Mouse (Mus musculus) lung, embryonic 16.5 days (tissue): ENCODE data around the gene Atp11a. TPM values are rescaled to one million over a fixed set of nuclear protein-coding genes. Genes with fewer than 3 reads are reported as not detected.

Experiments
- ATAC-seq: fragments of 200-750 bp; cut with Nextera tagmentation; 2 replicates; pipeline ENCODE4 v1.8.0; 2017; ENCODE audit warnings: low read depth, mild to moderate bottlenecking, moderate library complexity
- H3K27ac ChIP-seq: fragments of 300-500 bp; sonication (generic); 2 replicates; pipeline ENCODE4 v1.5.1; 2014; ENCODE audit warnings: mild to moderate bottlenecking, control low read depth, low read length
- H3K27me3 ChIP-seq: fragments of 300-500 bp; sonication (generic); 2 replicates; pipeline ENCODE4 v1.6.1; 2014; ENCODE audit warnings: low read depth, low read length, mixed read lengths; ENCODE audit not compliant: control insufficient read depth, insufficient read depth
- H3K36me3 ChIP-seq: fragments of 300-500 bp; sonication (generic); 2 replicates; pipeline ENCODE4 v1.6.1; 2014; ENCODE audit warnings: low read length; ENCODE audit not compliant: control insufficient read depth, insufficient read depth
- H3K4me1 ChIP-seq: fragments of 300-500 bp; sonication (generic); replicated peaks from 2 replicates; pipeline ENCODE4 v1.6.1; 2014; ENCODE audit warnings: low read length, mixed read lengths; ENCODE audit not compliant: control insufficient read depth, insufficient read depth
- H3K4me2 ChIP-seq: fragments of 300-500 bp; sonication (generic); 2 replicates; pipeline ENCODE4 v1.6.1; 2014; ENCODE audit warnings: low read depth, low read length, control low read depth
- H3K4me3 ChIP-seq: fragments of 300-500 bp; sonication (generic); 2 replicates; pipeline ENCODE4 v1.5.1; 2014; ENCODE audit warnings: mild to moderate bottlenecking, low read length, control low read depth
- H3K9ac ChIP-seq: fragments of 300-500 bp; sonication (generic); 2 replicates; pipeline ENCODE4 v1.6.1; 2014; ENCODE audit warnings: low read length, control low read depth
- H3K9me3 ChIP-seq: fragments of 300-500 bp; sonication (generic); 2 replicates; pipeline ENCODE4 v1.6.1; 2016; ENCODE audit warnings: low read length; ENCODE audit not compliant: control insufficient read depth
- WGBS: fragments of 180-500 bp; shearing (Covaris S2); extraction: QIAGEN DNeasy Blood & Tissue Kit; methylation state at CpG from one replicate; pipeline ENCODE4 v1.1.7; 2014; 5-methylcytosine and 5-hydroxymethylcytosine counted together
- polyA plus RNA-seq: library from polyadenylated mRNA; unstranded; fragments of >200 nt; fragmentation: Nextera tagmentation; extraction: Ambion mirVana; gene quantifications from 2 replicates; pipeline ENCODE4 v1.2.1, GENCODE M21; 2015

Atp11a gene
- polyA plus RNA-seq, 1 experiment from 2014 or later = 15.7 TPM

DNA sequence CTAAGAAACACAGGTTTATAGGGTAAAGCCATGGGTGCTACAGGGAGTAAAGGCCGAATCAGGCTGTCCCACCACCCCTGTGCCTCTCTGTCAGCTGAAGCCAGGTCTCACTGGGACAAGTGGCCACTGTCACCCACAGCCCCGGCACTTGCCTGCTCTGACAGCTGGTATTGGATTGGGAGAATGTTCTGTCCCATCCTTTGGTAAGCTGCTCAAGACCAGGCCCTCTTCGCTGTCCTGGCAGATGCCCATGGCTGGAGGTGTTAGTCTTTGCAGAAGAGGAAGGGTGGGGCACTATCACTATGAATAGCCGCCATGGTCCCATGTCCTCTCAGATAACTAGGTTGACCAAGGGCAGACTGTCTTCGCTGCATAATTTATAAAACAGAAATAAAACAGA lies 76.8 kb downstream of the Atp11a start:
- Histone ChIP-seq H3K36me3 (peaks cover 30% of the 10 kb centered on the region), H3K27me3 (no peaks in the 10 kb centered on the region), H3K4me1 (no peaks in the 10 kb centered on the region), H3K4me3 (no peak overlapping the region), H3K9ac (no peak overlapping the region), H3K27ac (no peak overlapping the region), H3K9me3 (peaks cover 3% of the 10 kb centered on the region; the same call in 1 of the 2 replicates), H3K4me2 (no peak overlapping the region)
- no peak for ATAC-seq
- WGBS = 84% methylated on average over 5 of the region's 5 CpGs

DNA sequence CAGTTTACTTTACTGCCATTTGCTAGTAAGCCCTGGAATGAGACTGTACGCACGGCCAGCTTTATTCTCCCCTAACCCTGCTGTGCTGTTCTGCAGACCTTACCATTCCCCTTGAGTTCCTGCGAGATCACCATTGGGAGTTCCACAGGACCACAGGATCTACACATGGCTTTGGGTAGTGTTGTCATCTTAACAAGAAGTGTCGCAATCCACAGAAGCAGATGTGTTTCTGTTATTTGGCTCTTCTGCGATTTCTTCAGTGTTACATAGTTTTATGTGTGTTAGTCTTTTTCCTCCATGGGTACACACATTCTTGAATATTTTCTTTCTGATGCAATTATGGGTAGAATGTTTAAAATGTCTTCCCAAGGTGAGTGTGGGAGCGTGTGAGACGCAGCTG lies 84.0 kb downstream of the Atp11a start:
- no peak overlapping the region for H3K27ac ChIP-seq
- 82% methylated on average over 7 of the region's 7 CpGs for WGBS
- no peak overlapping the region for H3K9ac ChIP-seq
- no peak overlapping the region for H3K4me3 ChIP-seq
- ATAC-seq = peak; percentile 23; the same call in 1 of the 2 replicates
- no peak overlapping the region for H3K4me2 ChIP-seq
- H3K27me3 ChIP-seq = no peaks in the 10 kb centered on the region
- peaks cover 25% of the 10 kb centered on the region for H3K36me3 ChIP-seq
- no peaks in the 10 kb centered on the region for H3K4me1 ChIP-seq
- peaks cover 3% of the 10 kb centered on the region; the same call in 1 of the 2 replicates for H3K9me3 ChIP-seq

DNA sequence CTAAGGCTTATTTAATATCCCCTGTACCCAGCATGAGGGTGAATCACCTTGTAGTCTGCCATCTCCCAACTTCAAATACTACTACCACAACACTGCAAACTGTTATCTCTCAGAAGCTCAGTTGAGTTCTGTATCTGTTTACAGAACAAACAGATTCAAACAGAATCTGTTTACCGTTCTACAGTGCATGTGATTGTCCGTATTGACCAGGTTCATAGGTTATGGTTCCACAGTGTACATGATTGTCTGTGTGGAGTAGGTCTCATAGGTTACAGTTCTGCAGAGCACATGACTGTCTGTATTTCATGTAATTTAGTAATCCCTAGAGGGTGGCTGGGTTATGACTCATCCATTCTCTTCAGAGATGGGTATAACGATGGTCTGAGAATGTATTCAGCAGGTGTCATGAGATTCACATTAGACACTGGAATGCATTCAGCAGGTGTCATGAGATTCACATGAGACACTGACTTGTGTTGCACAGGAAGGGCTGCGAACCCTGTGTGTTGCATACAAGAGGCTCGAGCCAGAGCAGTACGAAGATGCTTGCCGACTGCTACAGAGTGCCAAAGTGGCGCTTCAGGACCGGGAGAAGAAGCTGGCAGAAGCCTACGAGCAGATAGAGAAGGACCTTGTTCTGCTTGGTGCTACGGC lies 85.7 kb downstream of the Atp11a start:
- Histone ChIP-seq H3K9ac (no peak overlapping the region), H3K4me2 (no peak overlapping the region), H3K36me3 (peaks cover 23% of the 10 kb centered on the region), H3K4me3 (no peak overlapping the region), H3K27ac (no peak overlapping the region), H3K9me3 (no peaks in the 10 kb centered on the region), H3K27me3 (no peaks in the 10 kb centered on the region), H3K4me1 (no peaks in the 10 kb centered on the region)
- no peak for ATAC-seq
- 85% methylated on average over 11 of the region's 11 CpGs for WGBS

DNA sequence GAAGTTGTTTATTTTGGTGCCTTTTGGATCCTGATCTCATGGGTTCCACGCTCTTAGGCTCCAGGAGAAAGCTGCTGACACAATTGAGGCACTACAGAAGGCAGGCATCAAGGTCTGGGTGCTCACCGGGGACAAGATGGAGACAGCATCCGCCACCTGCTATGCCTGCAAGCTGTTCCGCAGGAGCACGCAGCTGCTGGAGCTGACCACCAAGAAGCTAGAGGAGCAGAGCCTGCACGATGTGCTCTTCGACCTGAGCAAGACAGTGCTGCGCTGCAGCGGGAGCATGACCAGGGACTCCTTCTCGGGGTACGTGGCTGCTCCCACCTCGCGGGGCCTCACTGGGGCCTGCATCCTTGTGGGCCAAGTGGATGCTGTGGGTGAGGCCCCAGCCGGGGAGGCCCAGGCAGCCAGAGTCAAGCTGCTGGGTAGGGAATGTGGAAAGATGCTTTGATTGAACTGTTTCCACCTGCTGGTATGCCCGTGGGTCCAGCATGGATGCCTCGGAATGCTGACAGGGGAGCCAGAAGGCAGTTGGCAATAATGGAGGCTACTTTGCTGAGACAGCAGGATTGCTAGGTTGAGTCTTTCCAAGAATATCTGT lies 87.6 kb downstream of the Atp11a start:
- no peaks in the 10 kb centered on the region for H3K9me3 ChIP-seq
- WGBS = 87% methylated on average over 16 of the region's 16 CpGs
- H3K4me3 ChIP-seq = no peak overlapping the region
- H3K27me3 ChIP-seq = no peaks in the 10 kb centered on the region
- no peak overlapping the region for H3K4me2 ChIP-seq
- no peak overlapping the region for H3K9ac ChIP-seq
- H3K36me3 ChIP-seq = peaks cover 27% of the 10 kb centered on the region
- no peak overlapping the region for H3K27ac ChIP-seq
- no peak for ATAC-seq
- no peaks in the 10 kb centered on the region for H3K4me1 ChIP-seq

DNA sequence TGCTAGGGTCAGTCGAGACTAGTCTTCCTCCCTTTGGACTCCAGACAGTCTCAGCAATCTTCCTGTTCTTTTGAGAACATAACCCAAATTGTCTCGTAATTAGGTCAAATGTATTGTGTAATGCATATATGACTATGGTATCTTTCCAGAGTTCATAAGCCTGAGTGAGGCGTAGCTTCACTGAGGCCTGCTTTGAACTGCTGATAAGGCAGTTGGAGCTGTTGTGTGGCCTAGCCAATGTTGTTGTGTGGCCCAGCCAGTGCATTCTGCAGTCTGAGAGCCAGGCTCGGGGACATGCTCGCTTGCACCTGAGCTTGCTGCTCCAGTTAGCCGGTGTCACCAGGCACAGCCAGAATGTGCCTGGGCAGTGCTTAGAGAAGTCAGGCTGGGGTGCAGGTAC lies 89.6 kb downstream of the Atp11a start:
- Histone ChIP-seq H3K36me3 (peaks cover 36% of the 10 kb centered on the region), H3K27ac (no peak overlapping the region), H3K9me3 (no peaks in the 10 kb centered on the region), H3K9ac (no peak overlapping the region), H3K4me3 (no peak overlapping the region), H3K4me1 (no peaks in the 10 kb centered on the region), H3K27me3 (no peaks in the 10 kb centered on the region), H3K4me2 (no peak overlapping the region)
- no peak for ATAC-seq
- 86% methylated on average over 6 of the region's 6 CpGs for whole genome bisulfite sequencing

DNA sequence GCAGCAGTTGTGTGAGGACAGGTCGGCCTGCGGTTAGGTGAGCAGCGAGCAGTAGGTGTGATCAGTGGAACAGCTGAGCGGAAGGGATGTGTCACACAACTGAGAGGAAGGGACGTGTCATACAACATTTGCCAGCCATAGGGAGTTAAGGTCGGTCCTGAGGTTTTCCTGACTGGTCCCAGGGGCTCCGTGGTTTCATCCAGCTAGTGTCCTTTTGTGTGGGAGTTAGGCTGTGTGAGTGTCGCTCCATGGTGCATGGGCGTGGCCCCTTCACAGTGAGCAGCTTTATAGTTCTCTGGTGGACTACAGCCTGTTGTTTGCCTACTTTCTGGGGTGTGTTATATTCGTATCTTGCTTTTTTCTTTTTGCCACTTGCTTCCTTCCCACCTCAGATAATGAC lies 94.4 kb downstream of the Atp11a start:
- Histone ChIP-seq H3K27me3 (no peaks in the 10 kb centered on the region), H3K27ac (no peak overlapping the region), H3K4me3 (no peak overlapping the region), H3K9me3 (no peaks in the 10 kb centered on the region), H3K9ac (no peak overlapping the region), H3K4me2 (no peak overlapping the region), H3K36me3 (peaks cover 22% of the 10 kb centered on the region), H3K4me1 (no peaks in the 10 kb centered on the region)
- 85% methylated on average over 10 of the region's 10 CpGs for WGBS
- no peak for ATAC-seq

DNA sequence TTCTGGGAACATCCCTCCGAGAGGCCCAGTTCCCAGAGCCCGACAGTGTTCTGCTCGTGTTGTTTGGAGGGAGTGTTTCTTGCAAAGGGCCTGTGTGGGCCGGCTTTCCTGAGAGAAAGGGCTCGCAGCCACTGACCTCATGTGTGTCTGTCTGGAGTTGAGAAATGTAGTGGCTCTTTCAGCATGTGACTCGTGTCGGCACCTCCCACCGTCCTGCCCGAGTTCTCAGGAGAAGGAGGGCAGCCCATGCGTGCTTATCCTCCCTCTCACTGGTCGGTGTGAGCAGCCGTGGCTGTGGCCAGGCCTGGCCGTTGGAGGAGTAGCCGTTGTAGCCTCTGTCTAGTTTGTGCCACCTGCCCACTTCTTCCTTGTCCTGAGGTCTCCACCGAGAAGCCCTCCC lies 99.2 kb downstream of the Atp11a start:
- Histone ChIP-seq H3K4me1 (no peaks in the 10 kb centered on the region), H3K9ac (no peak overlapping the region), H3K9me3 (no peaks in the 10 kb centered on the region), H3K36me3 (peaks cover 8% of the 10 kb centered on the region), H3K27me3 (no peaks in the 10 kb centered on the region), H3K4me2 (no peak overlapping the region), H3K4me3 (no peak overlapping the region), H3K27ac (no peak overlapping the region)
- 62% methylated on average over 15 of the region's 15 CpGs for WGBS
- ATAC-seq = no peak

DNA sequence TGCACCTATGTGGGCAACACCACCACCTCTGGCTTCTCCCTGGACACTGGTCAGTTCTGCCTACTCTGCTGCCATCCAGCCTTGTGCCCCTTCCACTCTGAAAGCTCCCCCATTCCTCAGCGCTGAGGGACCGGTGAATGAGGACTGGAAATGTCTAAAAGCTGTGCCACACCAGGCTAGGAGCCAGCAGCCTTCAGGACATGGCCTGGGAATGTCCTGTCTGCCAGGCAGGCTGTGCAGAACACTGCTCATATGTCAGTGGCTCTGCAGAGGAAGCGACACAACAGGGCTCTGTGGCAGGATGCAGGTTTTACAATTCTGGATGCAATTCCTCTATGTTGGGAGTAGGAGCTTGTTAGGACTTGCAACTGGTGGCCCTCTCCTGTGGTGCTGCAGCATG lies 106.2 kb downstream of the Atp11a start:
- WGBS = 79% methylated on average over 3 of the region's 3 CpGs
- ATAC-seq = no peak
- Histone ChIP-seq H3K4me2 (no peak overlapping the region), H3K9ac (no peak overlapping the region), H3K36me3 (peaks cover 16% of the 10 kb centered on the region), H3K4me3 (no peak overlapping the region), H3K27ac (no peak overlapping the region), H3K9me3 (no peaks in the 10 kb centered on the region), H3K27me3 (no peaks in the 10 kb centered on the region), H3K4me1 (peaks cover 3% of the 10 kb centered on the region; the same call in 1 of the 2 replicates)

DNA sequence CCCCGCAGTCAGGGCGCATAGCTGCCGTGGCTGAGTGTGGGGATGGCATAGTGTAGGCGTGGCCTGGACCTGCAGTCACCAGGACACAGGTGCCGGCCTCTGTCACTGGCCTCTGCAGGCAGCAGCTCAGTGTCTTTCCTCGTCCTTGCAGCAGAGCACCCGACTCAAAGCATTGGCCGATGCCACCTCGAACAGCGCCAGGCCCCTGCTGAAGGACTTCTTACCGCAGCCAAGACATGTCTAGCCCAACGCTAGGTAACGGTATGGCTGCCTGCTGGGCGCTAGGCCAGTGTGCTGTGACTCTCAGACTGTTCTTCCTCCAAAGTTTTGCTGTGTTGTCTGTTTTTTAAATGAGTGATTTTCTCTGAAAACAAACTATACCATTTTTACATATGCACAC lies 106.8 kb downstream of the Atp11a start:
- no peak overlapping the region for H3K4me3 ChIP-seq
- H3K36me3 ChIP-seq = peaks cover 16% of the 10 kb centered on the region
- no peak overlapping the region for H3K27ac ChIP-seq
- H3K4me1 ChIP-seq = peaks cover 3% of the 10 kb centered on the region; the same call in 1 of the 2 replicates
- no peak overlapping the region for H3K4me2 ChIP-seq
- no peaks in the 10 kb centered on the region for H3K27me3 ChIP-seq
- no peak overlapping the region for H3K9ac ChIP-seq
- ATAC-seq = no peak
- H3K9me3 ChIP-seq = no peaks in the 10 kb centered on the region
- WGBS = 84% methylated on average over 14 of the region's 14 CpGs
